Comparison of ENCODE assay signal across 7 mouse cellular contexts in the genomic region with DNA sequence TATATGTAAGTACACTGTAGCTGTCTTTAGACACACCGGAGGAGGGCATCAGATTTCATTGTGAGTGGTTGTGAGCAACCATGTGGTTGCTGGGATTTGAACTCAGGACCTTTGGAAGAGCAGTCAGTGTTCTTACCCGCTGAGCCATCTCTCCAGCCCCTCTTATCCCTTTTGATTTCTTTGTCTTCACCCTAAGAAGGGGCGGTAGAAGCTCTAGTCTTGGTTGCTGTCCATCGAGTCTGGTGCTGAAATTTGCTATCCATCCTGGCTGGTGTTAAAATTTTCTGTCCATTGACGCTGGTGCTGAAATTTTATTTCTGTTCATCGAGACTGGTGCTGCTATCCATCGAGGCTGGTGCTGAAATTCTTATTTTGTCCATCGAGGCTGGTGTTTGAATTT.
A peak's percentile ranks its signal among the peaks of the same experiment; 100 is the strongest.
DNase-seq lines count a peak whose midpoint lies in the region; ATAC-seq lines count a peak whose summit lies in the region.
"Not testable (repeated sequence)": the region's sequence is repeated elsewhere in the genome, so short reads cannot be mapped to it uniquely, and the experiment has no call there.

No protein-coding gene starts in this region.

- DNase-seq in Muller cell, postnatal 12 days (ENCODE audit: inconsistent ontology term), result peak; percentile 46
- DNase-seq in cerebellum, postnatal 10 days, result peak; percentile 1 to 2
- peak; percentile 78 for DNase-seq in forebrain, embryonic 11.5 days (ENCODE audit: low spot score)
- peak; percentile 60 for DNase-seq in hindbrain, embryonic 14.5 days (ENCODE audit: low spot score)
- DNase-seq in kidney, postnatal 4 days, result peak; percentile 77 to 82
- peak; percentile 43 for DNase-seq in retina, embryonic 14.5 days (ENCODE audit: low spot score)

- peak; percentile 64 for ATAC-seq in forebrain, embryonic 11.5 days (replicated peaks; ENCODE audit: low FRiP score)
- ATAC-seq in hindbrain, embryonic 14.5 days (ENCODE audit: low FRiP score), result not testable (repeated sequence)
- ATAC-seq in megakaryocyte progenitor cell, adult 5-6 weeks (replicated peaks; ENCODE audit: poor library complexity), result 0 out of 2 replicates have a peak, but pooled peaks have one; percentile 42

- H3K9me3 ChIP-seq in forebrain, embryonic 11.5 days (ENCODE audit: control insufficient read depth, low read length); hindbrain, embryonic 14.5 days (ENCODE audit: control insufficient read depth, low read length): not testable (repeated sequence)

- H3K4me1 ChIP-seq in forebrain, embryonic 11.5 days (replicated peaks; ENCODE audit: control insufficient read depth, insufficient read depth, low read length); hindbrain, embryonic 14.5 days (replicated peaks; ENCODE audit: control insufficient read depth, insufficient read depth, low read length): not testable (repeated sequence)

- H3K36me3 ChIP-seq in forebrain, embryonic 11.5 days (ENCODE audit: control insufficient read depth, insufficient read depth, low read length); hindbrain, embryonic 14.5 days (replicated peaks; ENCODE audit: control insufficient read depth, insufficient read depth): not testable (repeated sequence)

- not testable (repeated sequence) for H3K4me3 ChIP-seq in forebrain, embryonic 11.5 days (ENCODE audit: low read depth, low read length); hindbrain, embryonic 14.5 days (replicated peaks; ENCODE audit: low read length)

- not testable (repeated sequence) for H3K27me3 ChIP-seq in forebrain, embryonic 11.5 days (ENCODE audit: control insufficient read depth, insufficient read depth, low read length); hindbrain, embryonic 14.5 days (ENCODE audit: control insufficient read depth, insufficient read depth, low read length)

- H3K9ac ChIP-seq in forebrain, embryonic 11.5 days (ENCODE audit: low read length); hindbrain, embryonic 14.5 days: not testable (repeated sequence)

- not testable (repeated sequence) for H3K4me2 ChIP-seq in forebrain, embryonic 11.5 days (ENCODE audit: low read depth, low read length, severe bottlenecking); hindbrain, embryonic 14.5 days (replicated peaks)

- H3K27ac ChIP-seq in forebrain, embryonic 11.5 days (ENCODE audit: low read depth, low read length); hindbrain, embryonic 14.5 days: not testable (repeated sequence)

- WGBS in forebrain, embryonic 11.5 days, result 57% methylated on average over 8 of the region's 8 CpGs
- WGBS in hindbrain, embryonic 14.5 days, result 57% methylated on average over 8 of the region's 8 CpGs

Comparison
In these comparisons a context has a peak if more than half of its experiments do, and no peak if none do; other contexts are left out.
1. DNase-seq: peak in every context shown above with its lines; median percentile 80 in kidney, postnatal 4 days; 78 in forebrain, embryonic 11.5 days; 60 in hindbrain, embryonic 14.5 days; 46 in Muller cell, postnatal 12 days; 43 in retina, embryonic 14.5 days; 2 in cerebellum, postnatal 10 days.